Mouse (Mus musculus): ENCODE measurements around the gene Tbc1d2.

DNA sequence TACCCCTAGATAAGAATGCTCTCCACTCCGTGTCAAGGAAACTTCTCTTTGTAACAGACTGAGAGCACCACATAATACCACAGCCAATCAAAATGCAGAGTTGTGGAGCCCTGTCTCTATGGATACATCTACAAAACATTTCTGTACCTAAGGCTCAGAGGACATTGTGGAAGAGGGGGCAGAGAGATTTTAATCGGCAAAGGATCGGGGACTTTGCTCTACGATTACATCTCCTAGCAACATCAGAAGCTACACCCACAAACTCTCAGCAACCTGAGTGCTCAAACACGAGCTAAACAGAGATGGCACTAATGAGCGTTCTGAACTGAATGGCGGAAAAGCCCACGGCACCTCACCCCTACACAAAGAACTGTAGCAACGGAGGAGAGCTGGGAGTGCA, 78.3 kb downstream of the Tbc1d2 start:
- TF ChIP-seq CTCF (IDR thresholded peaks at IDR 0.05; ENCODE audit: low read depth) = no peak
- no peak for TF ChIP-seq EP300 (optimal IDR thresholded peaks at IDR 0.05)
